ENCODE assay signal across 9 mouse cellular contexts in genomic region chr10:121409717-121410116, GRCm38 (mm10). TPM values are rescaled to one million over a fixed set of nuclear protein-coding genes. Genes with fewer than 3 reads are reported as not detected.
A peak's percentile ranks its signal among the peaks of the same experiment; 100 is the strongest.
DNase-seq lines count a peak whose midpoint lies in the region; ATAC-seq and TF ChIP-seq lines count a peak whose summit lies in the region.
"Had no signal": no experiment of that assay in that cellular context is flagged by ENCODE, and none has a peak within 500 bp of the region (broad histone marks: within the 10 kb centered on the region; RNA-seq: fewer than 3 reads in every experiment).

No protein-coding gene starts in this region.

- no peaks in the 10 kb centered on the region for H3K9me3 ChIP-seq in forebrain, embryonic 14.5 days (replicated peaks; ENCODE audit: control insufficient read depth, low read length)
- H3K9me3 ChIP-seq in forebrain, embryonic 13.5 days (replicated peaks): no peaks in the 10 kb centered on the region
- H3K9me3 ChIP-seq: liver, embryonic 15.5 days had no signal

- peak; percentile 70 for DNase-seq in forebrain, embryonic 14.5 days (ENCODE audit: low spot score)
- peak; percentile 29 for DNase-seq in right cerebral cortex, postnatal 4 days
- DNase-seq in right cerebral cortex, adult 18-20 months: no peak
- peak; percentile 42 to 49 for DNase-seq in cerebellum, adult 2 months
- DNase-seq in kidney, postnatal 14 days: peak; percentile 54
- DNase-seq in retina, postnatal 7 days (ENCODE audit: low read depth, low spot score): peak; percentile 59
- no peak for DNase-seq in gastrocnemius, adult 18-20 months (ENCODE audit: low spot score)

- no peak overlapping the region for H3K4me3 ChIP-seq in forebrain, embryonic 14.5 days (ENCODE audit: low read depth, low read length)
- H3K4me3 ChIP-seq in forebrain, embryonic 13.5 days: no peak overlapping the region
- H3K4me3 ChIP-seq in cerebellum, adult 2 months (replicated peaks; ENCODE audit: insufficient read depth, low read depth, low read length): no peak overlapping the region
- H3K4me3 ChIP-seq: liver, embryonic 15.5 days had no signal

- H3K36me3 ChIP-seq in forebrain, embryonic 14.5 days (ENCODE audit: control insufficient read depth, insufficient read depth, low read length): no peaks in the 10 kb centered on the region
- H3K36me3 ChIP-seq in forebrain, embryonic 13.5 days (ENCODE audit: poor library complexity, severe bottlenecking): no peaks in the 10 kb centered on the region

- TF ChIP-seq POLR2A in cerebellum, adult 2 months (IDR thresholded peaks at IDR 0.05; ENCODE audit: borderline replicate concordance, insufficient read depth, low read length): no peak

- no peaks in the 10 kb centered on the region for H3K27me3 ChIP-seq in forebrain, embryonic 14.5 days (replicated peaks; ENCODE audit: control insufficient read depth, insufficient read depth, low read length)
- no peaks in the 10 kb centered on the region for H3K27me3 ChIP-seq in forebrain, embryonic 13.5 days
- H3K27me3 ChIP-seq in cerebellum, adult 2 months (ENCODE audit: control insufficient read depth, insufficient read depth, low read length): no peaks in the 10 kb centered on the region
- H3K27me3 ChIP-seq: liver, embryonic 15.5 days had no signal

- no peak overlapping the region for H3K27ac ChIP-seq in forebrain, embryonic 14.5 days (ENCODE audit: low read depth, low read length)
- no peak overlapping the region for H3K27ac ChIP-seq in forebrain, embryonic 13.5 days
- no peak overlapping the region for H3K27ac ChIP-seq in cerebellum, adult 2 months (ENCODE audit: insufficient read depth, low read length)
- H3K27ac ChIP-seq: liver, embryonic 15.5 days had no signal

- 75% methylated on average over 7 of the region's 7 CpGs for WGBS in forebrain, embryonic 14.5 days
- WGBS in forebrain, embryonic 13.5 days: 73% methylated on average over 7 of the region's 7 CpGs
- 60% methylated on average over 7 of the region's 7 CpGs for WGBS in cerebellum, adult 2 months

- H3K4me1 ChIP-seq in forebrain, embryonic 14.5 days (ENCODE audit: control insufficient read depth, insufficient read depth, low read length): no peaks in the 10 kb centered on the region
- H3K4me1 ChIP-seq in forebrain, embryonic 13.5 days: no peaks in the 10 kb centered on the region
- H3K4me1 ChIP-seq in cerebellum, adult 2 months (ENCODE audit: control insufficient read depth, insufficient read depth, low read length): no peaks in the 10 kb centered on the region

- no peak for ATAC-seq in forebrain, embryonic 14.5 days
- no peak for ATAC-seq in forebrain, embryonic 13.5 days

- no peak overlapping the region for H3K9ac ChIP-seq in forebrain, embryonic 14.5 days (ENCODE audit: low read length)
- H3K9ac ChIP-seq in forebrain, embryonic 13.5 days: no peak overlapping the region
- H3K9ac ChIP-seq: liver, embryonic 15.5 days had no signal

- peak; percentile 81 for TF ChIP-seq CTCF in cerebellum, adult 2 months (IDR thresholded peaks at IDR 0.05; ENCODE audit: borderline replicate concordance, insufficient read depth, low read depth, low read length)

- H3K4me2 ChIP-seq in forebrain, embryonic 14.5 days (ENCODE audit: low read length): no peak overlapping the region
- no peak overlapping the region for H3K4me2 ChIP-seq in forebrain, embryonic 13.5 days
- H3K4me2 ChIP-seq: liver, embryonic 15.5 days had no signal

RNA-seq across cellular contexts. Expression of gene Gns, which starts 44.8 kb away (rescaled TPM):
- 27.3 and 33.7 TPM in 2 replicates for polyA plus RNA-seq in forebrain, embryonic 14.5 days (2014; fragmentation: Nextera tagmentation; extraction: Ambion mirVana)
- 25.0 and 30.5 TPM in 2 replicates for polyA plus RNA-seq in forebrain, embryonic 13.5 days (2015; fragmentation: Nextera tagmentation; extraction: Ambion mirVana)
- polyA plus RNA-seq in cerebellum, adult 2 months (2012; rRNA removed): 48.6 and 49.2 TPM in 2 replicates
- 10 to 100 TPM; 26.8 to 29.2 TPM for total RNA-seq in gastrocnemius, adult 18-20 months (2021)

RNA-seq across cellular contexts. Expression of gene Tbc1d30, which starts 58.6 kb away (rescaled TPM):
- 9.3 and 12.0 TPM in 2 replicates for polyA plus RNA-seq in forebrain, embryonic 14.5 days (2014; fragmentation: Nextera tagmentation; extraction: Ambion mirVana)
- 5.0 and 6.2 TPM in 2 replicates for polyA plus RNA-seq in forebrain, embryonic 13.5 days (2015; fragmentation: Nextera tagmentation; extraction: Ambion mirVana)
- 25.8 and 26.0 TPM in 2 replicates for polyA plus RNA-seq in cerebellum, adult 2 months (2012; rRNA removed)
- total RNA-seq in gastrocnemius, adult 18-20 months (2021): under 1 TPM; 0.17 to 0.48 TPM

Comparison
In these comparisons a context has a peak if more than half of its experiments do, and no peak if none do; other contexts are left out.
1. DNase-seq: peak in forebrain, embryonic 14.5 days (single experiment), right cerebral cortex, postnatal 4 days (single experiment), cerebellum, adult 2 months (2 of 2), kidney, postnatal 14 days (single experiment) and retina, postnatal 7 days (single experiment); none in right cerebral cortex, adult 18-20 months (single experiment) and gastrocnemius, adult 18-20 months (single experiment).